Mouse (Mus musculus) heart, postnatal 0 days (tissue): ENCODE data around the gene Usp48. TPM values are rescaled to one million over a fixed set of nuclear protein-coding genes. Genes with fewer than 3 reads are reported as not detected.

Experiments used
- ATAC-seq: fragments of 200-750 bp; cut with Nextera tagmentation; 2 replicates; pipeline ENCODE4 v1.8.0; 2017; ENCODE audit warnings: low read depth, moderate number of reproducible peaks, moderate library complexity; ENCODE audit not compliant: insufficient read depth
- DNase-seq: peaks from one replicate; pipeline ENCODE4 v3.0.0-alpha.2; 2016; ENCODE audit warnings: low spot score
- H3K27ac ChIP-seq: fragments of 300-500 bp; sonication (generic); 2 replicates; pipeline ENCODE4 v1.5.1; 2014; ENCODE audit warnings: low read depth, mild to moderate bottlenecking
- H3K27me3 ChIP-seq: fragments of 300-500 bp; sonication (generic); 2 replicates; pipeline ENCODE4 v1.6.1; 2014; ENCODE audit warnings: low read length, mixed read lengths; ENCODE audit not compliant: control insufficient read depth, insufficient read depth
- H3K36me3 ChIP-seq: fragments of 300-500 bp; sonication (generic); replicated peaks from 2 replicates; pipeline ENCODE4 v1.6.1; 2014; ENCODE audit warnings: low read length, mixed read lengths; ENCODE audit not compliant: control insufficient read depth, insufficient read depth
- H3K4me1 ChIP-seq: fragments of 300-500 bp; sonication (generic); 2 replicates; pipeline ENCODE4 v1.6.1; 2014; ENCODE audit warnings: antibody characterized with exemption; ENCODE audit not compliant: control insufficient read depth, insufficient read depth
- H3K4me2 ChIP-seq: fragments of 300-500 bp; sonication (generic); 2 replicates; pipeline ENCODE4 v1.6.1; 2014; ENCODE audit warnings: low read depth, mild to moderate bottlenecking, low read length, moderate library complexity
- H3K4me3 ChIP-seq: fragments of 300-500 bp; sonication (generic); 2 replicates; pipeline ENCODE4 v1.5.1; 2014; ENCODE audit warnings: low read depth, low read length
- H3K9ac ChIP-seq: fragments of 300-500 bp; sonication (generic); replicated peaks from 2 replicates; pipeline ENCODE4 v1.6.1; 2014; ENCODE audit warnings: low read depth, low read length, mixed read lengths
- H3K9me3 ChIP-seq: fragments of 300-500 bp; sonication (generic); replicated peaks from 2 replicates; pipeline ENCODE4 v1.6.1; 2016; ENCODE audit warnings: low read length; ENCODE audit not compliant: control insufficient read depth
- CTCF ChIP-seq: IDR thresholded peaks from 2 replicates; pipeline ENCODE4 v1.5.1; 2016; ENCODE audit warnings: antibody characterized with exemption, control low read depth, low read depth
- EP300 ChIP-seq: IDR thresholded peaks from 2 replicates; pipeline ENCODE4 v1.6.1; 2016; ENCODE audit warnings: antibody characterized with exemption, low read depth
- WGBS: fragments of 180-500 bp; shearing (Covaris S2); extraction: QIAGEN DNeasy Blood & Tissue Kit; methylation state at CpG from one replicate; pipeline ENCODE4 v1.1.7; 2014; 5-methylcytosine and 5-hydroxymethylcytosine counted together
- polyA plus RNA-seq: library from polyadenylated mRNA; unstranded; fragments of >200 nt; fragmentation: Nextera tagmentation; extraction: Ambion mirVana; gene quantifications from 2 replicates; pipeline ENCODE4 v1.2.1, GENCODE M21; 2015
- total RNA-seq: library from RNA; depleted of rRNA; stranded (reverse); fragments of >200 nt; gene quantifications from 2 replicates; pipeline ENCODE4 v1.2.3, GENCODE M21; 2014; ENCODE audit warnings: low replicate concordance; rRNA removed

The Usp48 gene
- total and polyA plus RNA-seq, 2 experiments from 2014 or later, result 16.4 to 36.7 TPM

DNA sequence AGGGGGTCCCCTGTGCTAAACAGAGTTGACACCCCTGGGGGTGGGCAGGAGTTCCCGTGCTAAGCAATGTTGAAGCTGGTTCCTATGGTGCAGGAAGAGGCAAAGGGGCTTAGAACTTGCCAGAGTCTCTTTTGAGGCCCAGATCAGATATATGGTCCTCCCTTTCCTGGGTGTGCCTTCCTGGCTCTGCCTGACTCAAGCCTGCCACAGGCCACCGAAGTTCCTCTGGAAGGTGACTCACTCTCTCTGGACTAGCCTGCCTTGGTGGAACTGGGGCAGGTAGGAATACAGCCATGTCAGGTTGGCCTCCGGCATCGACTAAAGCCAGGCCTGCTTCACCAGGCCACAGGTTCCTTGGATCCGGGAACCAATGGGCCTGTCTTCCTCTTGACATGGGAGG is 109.5 kb downstream of the Usp48 start:
- DNase-seq (no peak), ATAC-seq (no peak)
- Histone ChIP-seq H3K4me2 (no peak overlapping the region), H3K4me3 (no peak overlapping the region), H3K36me3 (no peaks in the 10 kb centered on the region), H3K27ac (no peak overlapping the region), H3K9ac (no peak overlapping the region), H3K4me1 (peaks cover 4% of the 10 kb centered on the region; the same call in 1 of the 2 replicates), H3K27me3 (peaks cover 37% of the 10 kb centered on the region), H3K9me3 (no peaks in the 10 kb centered on the region)
- TF ChIP-seq EP300, result no peak
- TF ChIP-seq CTCF, result no peak
- WGBS, result 74% methylated on average over 5 of the region's 5 CpGs

DNA sequence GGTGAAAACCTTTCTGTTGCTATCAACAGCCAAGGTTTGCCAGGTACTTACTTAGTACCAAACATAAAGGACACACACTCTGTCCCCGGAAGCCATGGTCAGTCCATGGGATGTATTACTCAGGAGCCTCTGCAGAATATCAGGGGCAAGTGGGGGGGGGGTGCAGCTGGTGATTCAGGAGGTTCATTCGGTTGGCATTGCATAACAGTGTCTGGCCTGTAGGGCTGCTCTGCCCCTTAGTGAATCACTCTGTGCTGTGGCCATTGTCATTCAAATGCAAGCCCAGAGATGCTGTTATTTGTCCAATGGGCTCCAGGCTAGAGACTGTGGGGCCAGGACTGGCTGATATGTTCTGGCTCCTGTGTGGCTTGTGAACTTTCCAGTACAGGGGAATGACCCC is 111.0 kb downstream of the Usp48 start:
- ATAC-seq (no peak), DNase-seq (no peak)
- Histone ChIP-seq H3K9me3 (no peaks in the 10 kb centered on the region), H3K4me1 (peaks cover 4% of the 10 kb centered on the region; the same call in 1 of the 2 replicates), H3K36me3 (no peaks in the 10 kb centered on the region), H3K27ac (no peak overlapping the region), H3K4me2 (no peak overlapping the region), H3K27me3 (peaks cover 51% of the 10 kb centered on the region), H3K9ac (no peak overlapping the region), H3K4me3 (no peak overlapping the region)
- no peak for TF ChIP-seq EP300
- TF ChIP-seq CTCF, result no peak
- 75% methylated on average over 2 of the region's 2 CpGs for WGBS

DNA sequence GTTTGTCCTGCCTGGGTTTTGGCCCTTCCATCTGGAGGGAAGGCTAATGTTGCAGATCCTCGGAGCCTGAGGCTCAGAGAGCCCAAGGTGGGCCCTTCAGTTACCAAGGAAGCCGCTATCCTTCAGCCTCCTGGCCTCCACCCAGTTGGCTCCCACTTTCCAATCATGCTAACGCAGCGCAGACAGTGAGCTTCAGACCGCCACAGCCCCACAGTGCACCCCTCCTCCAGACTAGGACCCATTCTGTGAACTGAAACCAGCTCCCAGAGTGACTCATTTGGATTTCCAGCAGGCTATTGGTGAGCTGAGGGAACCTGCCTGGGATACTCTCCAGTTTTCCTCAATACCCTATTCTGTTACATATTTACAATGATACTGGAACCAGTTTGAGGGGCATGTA is 111.8 kb downstream of the Usp48 start:
- Histone ChIP-seq H3K36me3 (no peaks in the 10 kb centered on the region), H3K9ac (no peak overlapping the region), H3K4me1 (peaks cover 4% of the 10 kb centered on the region; the same call in 1 of the 2 replicates), H3K27me3 (peaks cover 58% of the 10 kb centered on the region), H3K4me2 (no peak overlapping the region), H3K4me3 (no peak overlapping the region), H3K9me3 (no peaks in the 10 kb centered on the region), H3K27ac (no peak overlapping the region)
- TF ChIP-seq EP300 (no peak), CTCF (no peak)
- no peak for DNase-seq
- WGBS, result 77% methylated on average over 5 of the region's 5 CpGs
- no peak for ATAC-seq

DNA sequence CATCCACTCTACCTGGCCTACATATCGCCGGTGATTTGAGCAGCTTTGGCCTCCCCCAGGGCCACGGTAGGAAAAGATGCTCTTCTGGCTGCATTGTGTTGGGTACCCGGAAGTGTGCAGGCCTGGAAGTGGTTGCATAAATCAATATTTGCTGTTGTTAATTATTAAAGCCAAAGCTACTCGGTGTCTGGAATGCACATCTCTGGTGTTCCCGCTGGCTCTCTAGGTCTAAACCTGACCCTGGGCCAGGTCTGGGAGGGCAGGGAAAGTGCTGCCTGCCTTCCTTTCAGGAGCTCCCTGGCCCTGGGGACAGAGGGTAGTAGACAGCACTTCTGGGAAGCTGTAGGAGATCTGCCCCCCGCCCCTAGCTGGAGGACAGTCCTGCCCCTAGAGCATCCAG is 113.0 kb downstream of the Usp48 start:
- 83% methylated on average over 7 of the region's 7 CpGs for WGBS
- Histone ChIP-seq H3K4me3 (no peak overlapping the region), H3K27me3 (peaks cover 56% of the 10 kb centered on the region), H3K9me3 (no peaks in the 10 kb centered on the region), H3K9ac (no peak overlapping the region), H3K4me2 (peak overlapping the region; percentile 72; the same call in 1 of the 2 replicates), H3K4me1 (peaks cover 4% of the 10 kb centered on the region; the same call in 1 of the 2 replicates), H3K27ac (no peak overlapping the region), H3K36me3 (no peaks in the 10 kb centered on the region)
- DNase-seq, result no peak
- no peak for TF ChIP-seq CTCF
- TF ChIP-seq EP300, result no peak
- no peak for ATAC-seq

DNA sequence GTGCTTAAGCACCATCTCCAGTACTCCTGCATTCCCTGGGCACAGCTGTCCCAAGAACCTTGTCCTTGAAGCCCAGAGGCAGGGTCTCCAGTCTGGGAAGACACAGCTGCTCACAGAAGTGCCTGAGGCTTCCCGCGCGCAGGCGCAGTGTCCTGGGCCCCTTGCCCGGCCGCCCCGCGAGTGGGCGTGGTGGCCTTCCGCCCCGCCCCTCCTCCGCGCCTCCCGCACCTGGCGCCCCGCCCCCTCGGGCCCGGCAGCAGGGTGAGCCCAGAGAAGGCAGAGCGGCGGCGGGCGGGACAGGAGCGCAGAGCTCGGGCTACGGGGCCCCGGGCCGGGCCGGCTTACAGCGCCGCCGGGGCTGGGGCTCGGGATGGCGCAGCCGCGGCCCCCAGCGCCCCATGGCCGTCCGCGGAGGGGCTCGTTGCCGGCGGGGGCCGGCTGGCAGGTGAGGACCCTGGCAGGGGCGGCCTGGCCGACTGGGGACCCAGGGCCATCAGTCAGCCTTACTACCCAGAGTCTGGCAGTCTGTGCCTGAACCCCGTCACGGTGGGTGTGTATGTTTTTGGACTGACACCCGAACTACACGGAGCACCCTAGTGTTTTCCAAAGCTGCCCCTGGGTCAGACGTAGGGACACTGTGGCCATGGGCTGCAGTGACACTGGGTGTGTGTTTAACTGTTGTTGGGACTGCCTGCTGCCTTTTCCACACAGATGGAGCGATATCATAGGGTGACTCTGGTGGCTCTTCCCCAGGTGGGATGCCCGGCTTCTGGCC is 113.8 kb downstream of the Usp48 start:
- peak; percentile 78 for ATAC-seq
- Histone ChIP-seq H3K36me3 (no peaks in the 10 kb centered on the region), H3K27ac (no peak overlapping the region), H3K4me2 (peak overlapping the region; percentile 72), H3K4me3 (peak overlapping the region; percentile 43), H3K9me3 (no peaks in the 10 kb centered on the region), H3K27me3 (peaks cover 59% of the 10 kb centered on the region), H3K9ac (no peak overlapping the region), H3K4me1 (peaks cover 4% of the 10 kb centered on the region; the same call in 1 of the 2 replicates)
- 6% methylated on average over 35 of the region's 52 CpGs for WGBS
- peak; percentile 51 for DNase-seq
- TF ChIP-seq EP300, result no peak
- TF ChIP-seq CTCF, result no peak

Other genes starting within 250 kb of the Usp48 start
- 295 and 311 TPM in 2 replicates for gene Cdc42, start 236.0 kb upstream of the Usp48 start, total RNA-seq
- 395 and 397 TPM in 2 replicates for gene Cdc42, start 236.0 kb upstream of the Usp48 start, polyA plus RNA-seq
- gene Cela3a, start 184.0 kb upstream of the Usp48 start, total RNA-seq, result not detected in 2 replicates
- gene Cela3a, start 184.0 kb upstream of the Usp48 start, polyA plus RNA-seq, result not detected in 2 replicates
- not detected in 2 replicates for gene Cela3b, start 163.2 kb upstream of the Usp48 start, total RNA-seq
- gene Cela3b, start 163.2 kb upstream of the Usp48 start, polyA plus RNA-seq, result not detected in 2 replicates
- not detected in 2 replicates for gene 1700013G24Rik, start 140.5 kb upstream of the Usp48 start, total RNA-seq
- gene 1700013G24Rik, start 140.5 kb upstream of the Usp48 start, polyA plus RNA-seq, result not detected in 2 replicates
- 473 and 516 TPM in 2 replicates for gene Hspg2, start 125.0 kb upstream of the Usp48 start, total RNA-seq
- 41.2 and 42.4 TPM in 2 replicates for gene Hspg2, start 125.0 kb upstream of the Usp48 start, polyA plus RNA-seq
- gene Ldlrad2, start 19.2 kb upstream of the Usp48 start, total RNA-seq, result not detected in 2 replicates
- gene Ldlrad2, start 19.2 kb upstream of the Usp48 start, polyA plus RNA-seq, result 0.63 TPM in 1 of 2 replicates, not detected in the other
- gene Rap1gap, start 71.0 kb downstream of the Usp48 start, total RNA-seq, result 16.9 and 17.7 TPM in 2 replicates
- 9.6 and 10.4 TPM in 2 replicates for gene Rap1gap, start 71.0 kb downstream of the Usp48 start, polyA plus RNA-seq
- gene Alpl, start 202.6 kb downstream of the Usp48 start, total RNA-seq, result 1.9 and 2.4 TPM in 2 replicates
- gene Alpl, start 202.6 kb downstream of the Usp48 start, polyA plus RNA-seq, result 2.2 and 2.3 TPM in 2 replicates